Mouse (Mus musculus): ENCODE data around the gene Cfb. TPM values are rescaled to one million over a fixed set of nuclear protein-coding genes. Genes with fewer than 3 reads are reported as not detected.

The Cfb gene
- total and polyA plus RNA-seq, 3 experiments, result 0.34 to 5.9 TPM; not detected in 1

DNA sequence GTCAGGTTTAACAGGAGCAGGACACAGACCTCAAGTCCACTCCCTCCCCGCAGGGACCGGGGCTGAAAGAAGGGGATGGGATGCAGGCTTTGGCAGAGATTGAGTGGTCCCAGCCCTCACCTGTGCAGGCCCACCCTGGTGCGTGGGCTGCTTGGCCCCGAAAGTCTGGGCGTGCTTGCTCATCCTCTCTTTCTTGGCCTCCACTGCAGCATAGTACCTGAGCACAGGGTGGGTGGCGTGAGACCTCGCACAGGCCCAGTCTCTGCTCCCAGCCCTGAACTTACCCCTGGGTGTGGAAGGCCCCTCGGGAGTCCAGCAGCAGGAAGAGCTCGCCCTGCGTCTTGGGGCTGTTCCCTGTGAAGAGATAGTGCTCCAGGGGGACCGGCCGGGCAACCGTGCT lies 17.4 kb downstream of the Cfb start:
- in situ Hi-C loops (cut with MboI; ENCODE audit: low pct_ligation_motif_present, low pct_unique_long_range_greater_than_20kb, low sequenced_read_pairs) (no loop called here), dilution Hi-C loops (cut with MboI; ENCODE audit: extremely low pct_ligation_motif_present, extremely low pct_unique_long_range_greater_than_20kb, low sequenced_read_pairs) (no loop called here)
- Histone ChIP-seq H3K4me3 (replicated peaks in 1 of 3; ENCODE audit: low read depth in 2 of 3, low read length in 2 of 3, poor library complexity in 1 of 3) (no peak overlapping the region), H3K4me1 (ENCODE audit: control insufficient read depth in 1 of 2, insufficient read depth in 2 of 2) (peaks cover 2 to 10% of the 10 kb centered on the region in 2 experiments; a peak in 3 of 4 replicates), H3K79me2 (replicated peaks; ENCODE audit: control insufficient read depth, extremely low read depth, insufficient read depth, poor library complexity, severe bottlenecking) (peaks cover 6% of the 10 kb centered on the region; the same call in 1 of the 2 replicates), H3K27ac (ENCODE audit: insufficient read depth, low read depth) (no peak overlapping the region), H3K36me3 (replicated peaks in 1 of 2; ENCODE audit: control insufficient read depth in 1 of 2, insufficient read depth in 1 of 2, low read length in 1 of 2) (peaks cover 76 to 89% of the 10 kb centered on the region in 2 experiments), H3K9ac (ENCODE audit: insufficient read depth, low read depth) (no peak overlapping the region), H3K27me3 (replicated peaks) (no peaks in the 10 kb centered on the region), H3K4me2 (ENCODE audit: insufficient read depth, low read depth, poor library complexity, severe bottlenecking) (no peak overlapping the region), H3K9me3 (replicated peaks; ENCODE audit: low read length) (no peaks in the 10 kb centered on the region)
- TF ChIP-seq CHD1 (IDR thresholded peaks at IDR 0.05; ENCODE audit: low read depth, low read length) (no peak), PAX5 (IDR thresholded peaks at IDR 0.05; ENCODE audit: low read length) (no peak), USF1 (IDR thresholded peaks at IDR 0.05; ENCODE audit: low read depth, low read length) (no peak), ZMIZ1 (IDR thresholded peaks at IDR 0.05; ENCODE audit: low read depth, low read length) (no peak), MEF2A (IDR thresholded peaks at IDR 0.05; ENCODE audit: borderline replicate concordance, low read depth, low read length) (no peak), RCOR1 (conservative IDR thresholded peaks at IDR 0.05; ENCODE audit: low read depth, low read length) (no peak), BHLHE40 (IDR thresholded peaks at IDR 0.05; ENCODE audit: low read depth, low read length) (no peak)
- DNase-seq (ENCODE audit: extremely low read depth), result no peak

DNA sequence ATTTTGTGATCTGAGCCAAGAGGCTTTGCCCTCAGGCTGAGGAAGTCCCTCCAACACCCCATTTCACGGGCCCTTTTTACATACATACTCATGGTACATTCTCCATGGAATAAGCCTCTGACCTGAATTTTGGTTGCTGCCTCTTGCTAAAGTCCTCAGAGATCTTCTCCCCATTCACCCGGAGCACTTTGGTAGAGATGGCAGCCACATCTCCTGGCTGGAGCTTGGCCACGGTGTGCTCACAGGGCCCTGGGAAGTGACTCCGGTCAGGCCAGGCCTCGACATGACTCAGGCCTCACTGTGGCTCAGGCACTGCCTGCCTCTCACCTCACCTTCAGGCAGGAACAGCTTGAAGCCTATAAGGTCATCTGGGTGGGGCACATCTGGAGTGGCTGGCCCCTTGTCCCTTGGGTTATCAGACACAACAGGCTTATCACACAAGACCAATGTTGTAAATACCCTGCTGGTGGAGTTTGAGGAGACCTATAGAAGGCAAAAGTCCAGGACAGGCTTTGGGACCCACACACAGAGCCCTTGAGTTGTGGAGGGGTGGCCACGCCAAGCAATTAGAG lies 21.5 kb downstream of the Cfb start:
- no peaks in the 10 kb centered on the region for H3K27me3 ChIP-seq (replicated peaks)
- in situ Hi-C loops (cut with MboI; ENCODE audit: low pct_ligation_motif_present, low pct_unique_long_range_greater_than_20kb, low sequenced_read_pairs) (no loop called here), dilution Hi-C loops (cut with MboI; ENCODE audit: extremely low pct_ligation_motif_present, extremely low pct_unique_long_range_greater_than_20kb, low sequenced_read_pairs) (no loop called here)
- DNase-seq (ENCODE audit: extremely low read depth), result no peak
- H3K4me3 ChIP-seq (replicated peaks in 1 of 3; ENCODE audit: low read depth in 2 of 3, low read length in 2 of 3, poor library complexity in 1 of 3), result no peak overlapping the region
- no peaks in the 10 kb centered on the region for H3K9me3 ChIP-seq (replicated peaks; ENCODE audit: low read length)
- H3K27ac ChIP-seq (ENCODE audit: insufficient read depth, low read depth), result no peak overlapping the region
- H3K79me2 ChIP-seq (replicated peaks; ENCODE audit: control insufficient read depth, extremely low read depth, insufficient read depth, poor library complexity, severe bottlenecking), result 0 out of 2 replicates have a peak, but pooled peaks cover 3% of the 10 kb centered on the region
- H3K9ac ChIP-seq (ENCODE audit: insufficient read depth, low read depth), result no peak overlapping the region
- H3K4me2 ChIP-seq (ENCODE audit: insufficient read depth, low read depth, poor library complexity, severe bottlenecking), result no peak overlapping the region
- peaks cover 67 to 81% of the 10 kb centered on the region in 2 experiments for H3K36me3 ChIP-seq (replicated peaks in 1 of 2; ENCODE audit: control insufficient read depth in 1 of 2, insufficient read depth in 1 of 2, low read length in 1 of 2)
- peaks cover 6 to 19% of the 10 kb centered on the region in 2 experiments; a peak in 3 of 4 replicates for H3K4me1 ChIP-seq (ENCODE audit: control insufficient read depth in 1 of 2, insufficient read depth in 2 of 2)
- no peak for TF ChIP-seq MEF2A (IDR thresholded peaks at IDR 0.05; ENCODE audit: borderline replicate concordance, low read depth, low read length)
- no peak for TF ChIP-seq ZMIZ1 (IDR thresholded peaks at IDR 0.05; ENCODE audit: low read depth, low read length)
- no peak for TF ChIP-seq TCF12 (IDR thresholded peaks at IDR 0.05; ENCODE audit: low read depth, low read length)
- no peak for TF ChIP-seq UBTF (IDR thresholded peaks at IDR 0.05; ENCODE audit: low read depth, low read length)
- TF ChIP-seq CHD2 (IDR thresholded peaks at IDR 0.05; ENCODE audit: low read length), result no peak
- no peak for TF ChIP-seq POLR2A (IDR thresholded peaks at IDR 0.05; ENCODE audit: low read depth, low read length)
- no peak for TF ChIP-seq SMC3 (IDR thresholded peaks at IDR 0.05; ENCODE audit: low read depth, low read length)

DNA sequence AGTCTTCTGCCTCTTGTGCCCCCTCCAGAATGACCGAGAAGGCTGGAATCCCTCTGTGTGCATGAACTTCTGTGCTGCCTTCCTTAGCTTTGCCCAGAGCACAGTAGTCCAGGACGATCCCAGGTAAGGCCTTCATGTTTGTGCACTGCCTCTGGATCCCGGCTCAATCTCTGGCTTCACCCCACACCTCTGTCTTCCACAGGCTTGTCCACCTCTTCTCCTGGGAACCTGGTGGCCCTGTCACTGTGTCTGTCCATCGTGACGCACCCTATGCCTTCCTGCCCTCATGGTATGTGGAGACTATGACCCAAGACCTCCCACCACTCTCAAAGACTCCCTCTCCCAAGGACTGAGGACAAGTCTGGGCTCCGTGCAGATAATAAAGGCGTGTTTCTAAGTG lies 23.5 kb downstream of the Cfb start:
- TF ChIP-seq JUN (IDR thresholded peaks at IDR 0.05; ENCODE audit: insufficient read depth, low read depth, low read length), result no peak
- TF ChIP-seq USF1 (IDR thresholded peaks at IDR 0.05; ENCODE audit: low read depth, low read length), result no peak
- TF ChIP-seq E2F4 (IDR thresholded peaks at IDR 0.05; ENCODE audit: insufficient replicate concordance, low read depth, low read length), result no peak
- no peak for TF ChIP-seq RCOR1 (conservative IDR thresholded peaks at IDR 0.05; ENCODE audit: low read depth, low read length)
- no peak for TF ChIP-seq TCF12 (IDR thresholded peaks at IDR 0.05; ENCODE audit: low read depth, low read length)
- no peak for TF ChIP-seq BHLHE40 (IDR thresholded peaks at IDR 0.05; ENCODE audit: low read depth, low read length)
- no peak for TF ChIP-seq ZKSCAN1 (IDR thresholded peaks at IDR 0.05; ENCODE audit: borderline replicate concordance, low read depth, low read length)
- TF ChIP-seq MXI1 (IDR thresholded peaks at IDR 0.05; ENCODE audit: low read depth, low read length), result no peak
- TF ChIP-seq CHD1 (IDR thresholded peaks at IDR 0.05; ENCODE audit: low read depth, low read length), result no peak
- TF ChIP-seq PAX5 (IDR thresholded peaks at IDR 0.05; ENCODE audit: low read length), result no peak
- no peak for TF ChIP-seq SMC3 (IDR thresholded peaks at IDR 0.05; ENCODE audit: low read depth, low read length)
- peaks cover 7 to 28% of the 10 kb centered on the region in 2 experiments; a peak in 3 of 4 replicates for H3K4me1 ChIP-seq (ENCODE audit: control insufficient read depth in 1 of 2, insufficient read depth in 2 of 2)
- no peaks in the 10 kb centered on the region for H3K9me3 ChIP-seq (replicated peaks; ENCODE audit: low read length)
- DNase-seq (ENCODE audit: extremely low read depth), result no peak
- in situ Hi-C loops (cut with MboI; ENCODE audit: low pct_ligation_motif_present, low pct_unique_long_range_greater_than_20kb, low sequenced_read_pairs) (no loop called here), dilution Hi-C loops (cut with MboI; ENCODE audit: extremely low pct_ligation_motif_present, extremely low pct_unique_long_range_greater_than_20kb, low sequenced_read_pairs) (no loop called here)
- H3K36me3 ChIP-seq (replicated peaks in 1 of 2; ENCODE audit: control insufficient read depth in 1 of 2, insufficient read depth in 1 of 2, low read length in 1 of 2), result peaks cover 49 to 73% of the 10 kb centered on the region in 2 experiments
- no peak overlapping the region for H3K4me2 ChIP-seq (ENCODE audit: insufficient read depth, low read depth, poor library complexity, severe bottlenecking)
- no peaks in the 10 kb centered on the region for H3K27me3 ChIP-seq (replicated peaks)
- H3K9ac ChIP-seq (ENCODE audit: insufficient read depth, low read depth), result no peak overlapping the region
- H3K79me2 ChIP-seq (replicated peaks; ENCODE audit: control insufficient read depth, extremely low read depth, insufficient read depth, poor library complexity, severe bottlenecking), result peaks cover 3% of the 10 kb centered on the region; the same call in 1 of the 2 replicates
- H3K27ac ChIP-seq (ENCODE audit: insufficient read depth, low read depth), result no peak overlapping the region
- H3K4me3 ChIP-seq (replicated peaks in 1 of 3; ENCODE audit: low read depth in 2 of 3, low read length in 2 of 3, poor library complexity in 1 of 3), result no peak overlapping the region
